Mouse (Mus musculus) midbrain, embryonic 16.5 days (tissue): ENCODE measurements around the gene Tgm6. TPM values are rescaled to one million over a fixed set of nuclear protein-coding genes. Genes with fewer than 3 reads are reported as not detected.
A peak's percentile ranks its signal among the peaks of the same experiment; 100 is the strongest.

Source experiments
- ATAC-seq: fragments of 200-750 bp; cut with Nextera tagmentation; 2 replicates; pipeline ENCODE4 v1.8.0; 2017; ENCODE audit warnings: moderate TSS enrichment
- H3K27ac ChIP-seq: fragments of 300-500 bp; sonication (generic); 2 replicates; pipeline ENCODE4 v1.5.1; 2014; ENCODE audit warnings: mild to moderate bottlenecking, low read length, mixed read lengths
- H3K27me3 ChIP-seq: fragments of 300-500 bp; sonication (generic); 2 replicates; pipeline ENCODE4 v1.6.1; 2014; ENCODE audit warnings: low read depth, low read length, mixed read lengths; ENCODE audit not compliant: control insufficient read depth, insufficient read depth
- H3K36me3 ChIP-seq: fragments of 300-500 bp; sonication (generic); 2 replicates; pipeline ENCODE4 v1.6.1; 2014; ENCODE audit warnings: mild to moderate bottlenecking, low read length, moderate library complexity, mixed read lengths; ENCODE audit not compliant: control insufficient read depth, insufficient read depth
- H3K4me1 ChIP-seq: fragments of 300-500 bp; sonication (generic); 2 replicates; pipeline ENCODE4 v1.6.1; 2014; ENCODE audit warnings: mild to moderate bottlenecking, low read length, mixed read lengths; ENCODE audit not compliant: control insufficient read depth, insufficient read depth
- H3K4me2 ChIP-seq: fragments of 300-500 bp; sonication (generic); 2 replicates; pipeline ENCODE4 v1.6.1; 2014; ENCODE audit warnings: mild to moderate bottlenecking, low read length, mixed read lengths
- H3K4me3 ChIP-seq: fragments of 300-500 bp; sonication (generic); 2 replicates; pipeline ENCODE4 v1.5.1; 2014; ENCODE audit warnings: low read depth, mild to moderate bottlenecking, low read length, moderate library complexity, mixed read lengths
- H3K9ac ChIP-seq: fragments of 300-500 bp; sonication (generic); 2 replicates; pipeline ENCODE4 v1.6.1; 2014; ENCODE audit warnings: low read depth, low read length, mixed read lengths
- H3K9me3 ChIP-seq: fragments of 300-500 bp; sonication (generic); replicated peaks from 2 replicates; pipeline ENCODE4 v1.6.1; 2014; ENCODE audit warnings: mild to moderate bottlenecking, low read length, mixed read lengths; ENCODE audit not compliant: control insufficient read depth, poor library complexity, severe bottlenecking
- WGBS: fragments of 180-500 bp; shearing (Covaris S2); extraction: QIAGEN DNeasy Blood & Tissue Kit; methylation state at CpG from one replicate; pipeline ENCODE4 v1.1.7; 2014; 5-methylcytosine and 5-hydroxymethylcytosine counted together
- polyA plus RNA-seq: library from polyadenylated mRNA; unstranded; fragments of >200 nt; fragmentation: Nextera tagmentation; extraction: Ambion mirVana; gene quantifications from 2 replicates; pipeline ENCODE4 v1.2.1, GENCODE M21; 2015

Gene Tgm6
- polyA plus RNA-seq, 1 experiment from 2014 or later, result 0.75 TPM

GRCm38 (mm10) chr2:130143011-130143410, 30.8 kb downstream of the Tgm6 start:
- Histone ChIP-seq H3K4me3 (no peak overlapping the region), H3K27ac (no peak overlapping the region), H3K4me1 (no peaks in the 10 kb centered on the region), H3K9ac (no peak overlapping the region), H3K4me2 (no peak overlapping the region), H3K36me3 (no peaks in the 10 kb centered on the region), H3K9me3 (no peaks in the 10 kb centered on the region), H3K27me3 (no peaks in the 10 kb centered on the region)
- 90% methylated on average over 8 of the region's 8 CpGs for WGBS
- no peak for ATAC-seq

GRCm38 (mm10) chr2:130144703-130145324, 32.6 kb downstream of the Tgm6 start:
- H3K27ac ChIP-seq, result no peak overlapping the region
- no peak for ATAC-seq
- WGBS, result 87% methylated on average over 23 of the region's 23 CpGs

DNA sequence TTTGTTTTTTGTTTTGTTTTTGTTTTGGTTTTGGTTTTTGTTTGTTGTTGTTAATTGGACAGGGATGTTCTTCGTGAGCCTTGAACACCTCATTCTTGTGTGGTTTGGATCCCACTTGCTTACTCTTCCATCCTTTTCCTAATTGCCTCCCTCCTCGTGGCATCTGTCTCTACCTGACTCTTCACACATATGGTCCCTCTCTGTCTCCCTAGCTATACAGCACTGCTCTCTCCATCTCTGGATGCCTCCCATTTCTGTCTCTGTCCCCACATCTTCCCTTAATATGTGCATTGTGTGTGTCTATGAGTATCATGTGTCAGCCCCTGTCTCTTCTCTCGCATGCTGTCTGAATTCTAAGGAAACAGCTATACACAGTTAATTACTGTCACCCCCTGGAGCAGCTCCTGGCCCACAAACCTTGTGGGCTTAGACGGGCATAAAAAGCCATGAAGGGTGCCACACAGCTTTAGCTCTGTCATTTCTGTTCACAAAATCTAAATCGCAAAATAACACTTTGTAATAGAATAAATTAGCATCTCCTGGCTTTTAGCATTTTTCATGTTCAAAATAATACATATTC, 34.0 kb downstream of the Tgm6 start:
- 0 out of 2 replicates have a peak, but pooled peaks have one; percentile 39 for ATAC-seq
- Histone ChIP-seq H3K4me3 (no peak overlapping the region), H3K36me3 (no peaks in the 10 kb centered on the region), H3K27me3 (no peaks in the 10 kb centered on the region), H3K9me3 (no peaks in the 10 kb centered on the region), H3K4me1 (no peaks in the 10 kb centered on the region), H3K27ac (peak overlapping the region; percentile 10; the same call in 1 of the 2 replicates), H3K9ac (no peak overlapping the region), H3K4me2 (no peak overlapping the region)
- 55% methylated on average over 5 of the region's 5 CpGs for WGBS

More at GRCm38 (mm10) chr2:130144703-130145324, 32.6 kb downstream of the Tgm6 start:
- Histone ChIP-seq H3K27me3 (no peaks in the 10 kb centered on the region), H3K4me1 (no peaks in the 10 kb centered on the region), H3K9ac (no peak overlapping the region), H3K36me3 (no peaks in the 10 kb centered on the region), H3K4me3 (no peak overlapping the region), H3K9me3 (no peaks in the 10 kb centered on the region), H3K4me2 (no peak overlapping the region)

- no peak overlapping the region for H3K4me2 ChIP-seq
- no peaks in the 10 kb centered on the region for H3K27me3 ChIP-seq
- WGBS, result 87% methylated on average over 3 of the region's 3 CpGs
- no peaks in the 10 kb centered on the region for H3K36me3 ChIP-seq
- no peak for ATAC-seq
- H3K9me3 ChIP-seq, result no peaks in the 10 kb centered on the region
- H3K27ac ChIP-seq, result no peak overlapping the region
- no peak overlapping the region for H3K9ac ChIP-seq
- no peak overlapping the region for H3K4me3 ChIP-seq
- peaks cover 7% of the 10 kb centered on the region; the same call in 1 of the 2 replicates for H3K4me1 ChIP-seq
Measured at GRCm38 (mm10) chr2:130155171-130155570, 43.0 kb downstream of the Tgm6 start.

- no peaks in the 10 kb centered on the region for H3K9me3 ChIP-seq
- no peak overlapping the region for H3K4me3 ChIP-seq
- peaks cover 7% of the 10 kb centered on the region; the same call in 1 of the 2 replicates for H3K4me1 ChIP-seq
- no peaks in the 10 kb centered on the region for H3K36me3 ChIP-seq
- H3K27ac ChIP-seq, result no peak overlapping the region
- no peaks in the 10 kb centered on the region for H3K27me3 ChIP-seq
- H3K9ac ChIP-seq, result no peak overlapping the region
- no peak for ATAC-seq
- no peak overlapping the region for H3K4me2 ChIP-seq
Measured at GRCm38 (mm10) chr2:130155851-130156250, 43.6 kb downstream of the Tgm6 start.

DNA sequence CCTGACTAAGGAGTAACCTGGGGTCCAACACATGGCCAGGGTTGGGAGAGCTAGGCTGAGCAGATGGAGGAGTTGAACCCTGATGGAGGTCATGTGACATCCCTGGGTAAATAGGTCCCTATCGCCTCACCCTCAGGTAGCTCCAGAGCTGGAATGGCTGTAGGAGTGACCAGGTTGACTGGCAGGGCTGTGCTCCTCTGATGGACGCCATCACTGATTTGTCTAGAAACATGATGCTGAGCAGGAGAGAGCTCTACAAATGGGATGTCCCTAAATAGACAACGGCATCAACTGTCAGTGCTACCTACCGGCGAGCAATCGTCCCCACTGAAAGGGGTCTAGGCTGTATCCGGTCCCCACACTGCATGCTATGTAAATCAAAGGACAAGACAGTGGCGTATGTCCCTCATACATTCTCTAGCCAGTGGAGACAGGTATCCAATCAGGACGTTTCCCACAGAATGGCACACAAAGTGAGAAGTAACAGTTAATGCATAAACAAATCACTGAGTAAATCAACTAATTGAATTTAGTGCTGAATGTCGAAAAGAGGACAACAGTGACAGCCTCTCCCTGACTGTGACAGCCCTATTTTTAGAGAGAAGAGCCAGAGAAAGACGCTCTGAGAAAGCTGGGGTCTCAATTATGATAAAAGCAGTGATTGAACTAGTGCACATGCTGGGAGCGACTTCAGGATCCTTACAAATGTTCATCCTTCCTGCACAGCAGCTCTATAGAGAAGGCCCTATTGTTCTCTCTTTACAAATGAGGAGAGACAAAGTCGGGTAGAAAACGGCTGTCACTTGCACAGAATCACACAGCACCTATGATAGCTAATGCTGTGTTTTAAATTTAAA, 45.2 kb downstream of the Tgm6 start:
- Histone ChIP-seq H3K4me3 (no peak overlapping the region), H3K9me3 (no peaks in the 10 kb centered on the region), H3K9ac (no peak overlapping the region), H3K4me1 (peaks cover 7% of the 10 kb centered on the region; the same call in 1 of the 2 replicates), H3K36me3 (no peaks in the 10 kb centered on the region), H3K27ac (peak overlapping the region; percentile 63), H3K4me2 (no peak overlapping the region), H3K27me3 (no peaks in the 10 kb centered on the region)
- peak; percentile 72 for ATAC-seq
- WGBS, result 46% methylated on average over 14 of the region's 14 CpGs

DNA sequence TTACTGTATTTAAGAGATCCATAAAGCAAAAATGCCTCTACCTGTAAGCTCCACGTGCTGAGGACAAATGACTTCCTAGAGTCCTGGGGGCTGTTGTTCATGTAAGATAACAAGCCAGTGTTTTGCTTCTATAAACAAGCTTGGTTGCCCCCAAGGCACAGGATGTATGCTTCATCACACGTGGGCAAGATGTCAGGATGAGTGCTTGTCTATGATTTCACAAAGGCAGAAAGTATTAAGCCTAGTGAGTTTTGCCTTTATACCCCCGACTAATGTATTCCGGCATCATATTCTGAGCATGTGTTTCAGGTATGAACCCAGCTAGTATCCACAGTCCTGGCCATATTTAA, 45.8 kb downstream of the Tgm6 start:
- H3K4me1 ChIP-seq, result peaks cover 7% of the 10 kb centered on the region; the same call in 1 of the 2 replicates
- H3K9me3 ChIP-seq, result no peaks in the 10 kb centered on the region
- WGBS, result 43% methylated on average over 4 of the region's 4 CpGs
- H3K27ac ChIP-seq, result peak overlapping the region; percentile 63
- H3K4me3 ChIP-seq, result no peak overlapping the region
- no peaks in the 10 kb centered on the region for H3K36me3 ChIP-seq
- no peak overlapping the region for H3K9ac ChIP-seq
- no peak for ATAC-seq
- H3K27me3 ChIP-seq, result no peaks in the 10 kb centered on the region
- H3K4me2 ChIP-seq, result no peak overlapping the region

DNA sequence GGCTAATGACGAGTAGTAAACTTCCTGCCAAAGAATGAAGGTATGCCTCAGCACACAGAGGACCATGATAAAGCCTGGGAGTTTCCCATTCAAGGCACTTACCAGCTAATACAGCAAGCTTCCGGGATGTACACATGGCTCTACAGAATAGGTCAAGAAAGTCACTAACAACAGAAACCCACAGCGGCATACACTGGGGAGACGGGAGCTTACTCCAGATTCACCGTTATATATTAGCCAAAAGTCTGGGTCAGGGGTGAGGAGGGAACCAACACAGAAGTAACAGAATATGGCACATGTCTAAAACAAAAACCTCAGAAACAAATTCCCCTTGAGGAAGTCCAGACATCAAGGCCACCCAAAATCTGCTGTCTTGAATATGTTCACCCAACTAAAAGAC, 50.5 kb downstream of the Tgm6 start:
- H3K9ac ChIP-seq, result no peak overlapping the region
- H3K9me3 ChIP-seq, result no peaks in the 10 kb centered on the region
- H3K4me3 ChIP-seq, result no peak overlapping the region
- peaks cover 6% of the 10 kb centered on the region; the same call in 1 of the 2 replicates for H3K4me1 ChIP-seq
- no peaks in the 10 kb centered on the region for H3K27me3 ChIP-seq
- no peaks in the 10 kb centered on the region for H3K36me3 ChIP-seq
- H3K4me2 ChIP-seq, result no peak overlapping the region
- WGBS, result 90% methylated on average over 5 of the region's 5 CpGs
- no peak overlapping the region for H3K27ac ChIP-seq
- no peak for ATAC-seq
